Mouse (Mus musculus): ENCODE data around the gene Abhd14b. TPM values are rescaled to one million over a fixed set of nuclear protein-coding genes. Genes with fewer than 3 reads are reported as not detected.

Abhd14b gene
- total RNA-seq, 2 experiments from 2014 or later = 8.5 to 8.6 TPM

GRCm38 (mm10) chr9:106460401-106461025, 13.3 kb downstream of the Abhd14b start:
- DNase-seq = no peak

GRCm38 (mm10) chr9:106461026-106461415, 13.8 kb downstream of the Abhd14b start:
- DNase-seq = no peak

GRCm38 (mm10) chr9:106461641-106462429, 14.6 kb downstream of the Abhd14b start:
- no peak for DNase-seq

GRCm38 (mm10) chr9:106462430-106462800, 15.2 kb downstream of the Abhd14b start:
- no peak for DNase-seq

GRCm38 (mm10) chr9:106463122-106464063, 16.1 kb downstream of the Abhd14b start:
- no peak for DNase-seq

- DNase-seq = peak; percentile 64 to 65
Observed at GRCm38 (mm10) chr9:106464751-106465541, 17.7 kb downstream of the Abhd14b start.

GRCm38 (mm10) chr9:106465571-106466200, 18.4 kb downstream of the Abhd14b start, which contains the start of gene Gpr62:
Gene Gpr62 (minus strand): TSS chr9:106465938.
- no peak for DNase-seq

GRCm38 (mm10) chr9:106466721-106467120, 19.5 kb downstream of the Abhd14b start:
- DNase-seq = no peak

- DNase-seq = no peak
Observed at GRCm38 (mm10) chr9:106467746-106468145, 20.5 kb downstream of the Abhd14b start.

GRCm38 (mm10) chr9:106469317-106469716, 22.1 kb downstream of the Abhd14b start:
- no peak for DNase-seq

GRCm38 (mm10) chr9:106469776-106470175, 22.5 kb downstream of the Abhd14b start:
- DNase-seq = no peak

GRCm38 (mm10) chr9:106470991-106471750, 23.9 kb downstream of the Abhd14b start:
- no peak for DNase-seq

- DNase-seq = peak; percentile 79 to 90
Observed at GRCm38 (mm10) chr9:106471892-106472291, 24.6 kb downstream of the Abhd14b start.

- DNase-seq = peak in 1 of 2 experiments; percentile 53
Observed at GRCm38 (mm10) chr9:106472321-106472720, 25.1 kb downstream of the Abhd14b start.

GRCm38 (mm10) chr9:106473081-106473752, 26.0 kb downstream of the Abhd14b start:
- peak; percentile 10 to 19 for DNase-seq

- peak in 1 of 2 experiments; percentile 18 for DNase-seq
Observed at GRCm38 (mm10) chr9:106473753-106474105, 26.5 kb downstream of the Abhd14b start.

GRCm38 (mm10) chr9:106474456-106474855, 27.2 kb downstream of the Abhd14b start:
- DNase-seq = peak; percentile 77 to 85

- DNase-seq = peak; percentile 57 to 60
Observed at GRCm38 (mm10) chr9:106475046-106475445, 27.8 kb downstream of the Abhd14b start.

- no peak for DNase-seq
Observed at GRCm38 (mm10) chr9:106475663-106476001, 28.4 kb downstream of the Abhd14b start, which contains the start of gene Rrp9. Gene Rrp9 (plus strand): TSS chr9:106475963.

Measured in heart, adult 18-20 months (tissue).